Mouse (Mus musculus): ENCODE measurements around the gene Dock1. TPM values are rescaled to one million over a fixed set of nuclear protein-coding genes. Genes with fewer than 3 reads are reported as not detected.

The Dock1 gene
- total RNA-seq, 2 experiments from 2014 or later = 6.6 to 9.5 TPM

GRCm38 (mm10) chr7:135002216-135002615 lies 331.8 kb downstream of the Dock1 start:
- no peak for TF ChIP-seq CTCF (IDR thresholded peaks at IDR 0.05)
- Histone ChIP-seq H3K4me3 (no peak overlapping the region), H3K27ac (no peak overlapping the region)
- intact Hi-C loops (cut with DNase I) = no loop called here
- DNase-seq = no peak

GRCm38 (mm10) chr7:135002891-135003290 lies 332.4 kb downstream of the Dock1 start:
- DNase-seq = no peak
- TF ChIP-seq CTCF (IDR thresholded peaks at IDR 0.05) = no peak
- no peak overlapping the region for H3K4me3 ChIP-seq
- no peak overlapping the region for H3K27ac ChIP-seq
- intact Hi-C loops (cut with DNase I) = no loop called here

- no peak for TF ChIP-seq CTCF (IDR thresholded peaks at IDR 0.05)
Observed at GRCm38 (mm10) chr7:135005964-135006560, 335.6 kb downstream of the Dock1 start.

GRCm38 (mm10) chr7:135008021-135008420 lies 337.6 kb downstream of the Dock1 start:
- Histone ChIP-seq H3K4me3 (no peak overlapping the region), H3K27ac (no peak overlapping the region)
- no peak for DNase-seq
- no peak for TF ChIP-seq CTCF (IDR thresholded peaks at IDR 0.05)
- intact Hi-C loops (cut with DNase I) = no loop called here

More at GRCm38 (mm10) chr7:135005964-135006560, 335.6 kb downstream of the Dock1 start:
- intact Hi-C loops (cut with DNase I) = no loop called here
- DNase-seq = no peak
- H3K4me3 ChIP-seq = no peak overlapping the region
- H3K27ac ChIP-seq = no peak overlapping the region

- Histone ChIP-seq H3K27ac (no peak overlapping the region), H3K4me3 (no peak overlapping the region)
- intact Hi-C loops (cut with DNase I) = no loop called here
- no peak for DNase-seq
- no peak for TF ChIP-seq CTCF (IDR thresholded peaks at IDR 0.05)
Observed at GRCm38 (mm10) chr7:135010997-135011396, 340.5 kb downstream of the Dock1 start.

GRCm38 (mm10) chr7:135017531-135017930 lies 347.1 kb downstream of the Dock1 start:
- no peak for TF ChIP-seq CTCF (IDR thresholded peaks at IDR 0.05)
- intact Hi-C loops (cut with DNase I) = no loop called here
- no peak for DNase-seq
- no peak overlapping the region for H3K4me3 ChIP-seq
- no peak overlapping the region for H3K27ac ChIP-seq

GRCm38 (mm10) chr7:135020762-135021161 lies 350.3 kb downstream of the Dock1 start:
- TF ChIP-seq CTCF (IDR thresholded peaks at IDR 0.05) = no peak
- Histone ChIP-seq H3K27ac (no peak overlapping the region), H3K4me3 (no peak overlapping the region)
- intact Hi-C loops (cut with DNase I) = no loop called here
- DNase-seq = no peak

- intact Hi-C loops (cut with DNase I) = no loop called here
- no peak for DNase-seq
- no peak overlapping the region for H3K27ac ChIP-seq
- TF ChIP-seq CTCF (IDR thresholded peaks at IDR 0.05) = no peak
- H3K4me3 ChIP-seq = no peak overlapping the region
Observed at GRCm38 (mm10) chr7:135021544-135022100, 351.2 kb downstream of the Dock1 start.

- no peak overlapping the region for H3K27ac ChIP-seq
- TF ChIP-seq CTCF (IDR thresholded peaks at IDR 0.05) = no peak
- no peak overlapping the region for H3K4me3 ChIP-seq
- intact Hi-C loops (cut with DNase I) = no loop called here
- DNase-seq = no peak
Observed at GRCm38 (mm10) chr7:135024531-135024930, 354.1 kb downstream of the Dock1 start.

- no peak for TF ChIP-seq CTCF (IDR thresholded peaks at IDR 0.05)
- no peak for DNase-seq
- intact Hi-C loops (cut with DNase I) = no loop called here
- no peak overlapping the region for H3K27ac ChIP-seq
- no peak overlapping the region for H3K4me3 ChIP-seq
Observed at GRCm38 (mm10) chr7:135028716-135029115, 358.3 kb downstream of the Dock1 start.

GRCm38 (mm10) chr7:135029136-135029535 lies 358.7 kb downstream of the Dock1 start:
- TF ChIP-seq CTCF (IDR thresholded peaks at IDR 0.05) = no peak
- peak; percentile 30 for DNase-seq
- Histone ChIP-seq H3K27ac (no peak overlapping the region), H3K4me3 (no peak overlapping the region)
- intact Hi-C loops (cut with DNase I) = no loop called here

GRCm38 (mm10) chr7:135031466-135031865 lies 361.0 kb downstream of the Dock1 start:
- intact Hi-C loops (cut with DNase I) = no loop called here
- no peak for DNase-seq
- no peak overlapping the region for H3K27ac ChIP-seq
- TF ChIP-seq CTCF (IDR thresholded peaks at IDR 0.05) = no peak
- no peak overlapping the region for H3K4me3 ChIP-seq

- Histone ChIP-seq H3K4me3 (no peak overlapping the region), H3K27ac (no peak overlapping the region)
- TF ChIP-seq CTCF (IDR thresholded peaks at IDR 0.05) = no peak
- DNase-seq = no peak
- intact Hi-C loops (cut with DNase I) = no loop called here
Observed at GRCm38 (mm10) chr7:135034811-135035210, 364.4 kb downstream of the Dock1 start.

GRCm38 (mm10) chr7:135035651-135036050 lies 365.2 kb downstream of the Dock1 start:
- H3K4me3 ChIP-seq = no peak overlapping the region
- H3K27ac ChIP-seq = no peak overlapping the region
- TF ChIP-seq CTCF (IDR thresholded peaks at IDR 0.05) = no peak
- DNase-seq = no peak
- intact Hi-C loops (cut with DNase I) = no loop called here
